Mouse (Mus musculus) forebrain, embryonic 14.5 days (tissue): ENCODE results near the gene Nomo1. TPM values are rescaled to one million over a fixed set of nuclear protein-coding genes. Genes with fewer than 3 reads are reported as not detected.

Experiments used
- ATAC-seq: fragments of 200-750 bp; cut with Nextera tagmentation; 2 replicates; pipeline ENCODE4 v1.8.0; 2017; ENCODE audit warnings: mild to moderate bottlenecking, moderate library complexity
- DNase-seq: peaks from one replicate; pipeline ENCODE4 v3.0.0-alpha.2; 2015; ENCODE audit warnings: low spot score
- H3K27ac ChIP-seq: fragments of 300-500 bp; sonication (generic); 2 replicates; pipeline ENCODE4 v1.5.1; 2014; ENCODE audit warnings: low read depth, mild to moderate bottlenecking, control low read depth, low read length, moderate library complexity
- H3K27me3 ChIP-seq: fragments of 300-500 bp; sonication (generic); replicated peaks from 2 replicates; pipeline ENCODE4 v1.6.1; 2014; ENCODE audit warnings: low read length, control low read depth, mixed read lengths; ENCODE audit not compliant: control insufficient read depth, insufficient read depth
- H3K36me3 ChIP-seq: fragments of 300-500 bp; sonication (generic); 2 replicates; pipeline ENCODE4 v1.6.1; 2014; ENCODE audit warnings: low read length, control low read depth; ENCODE audit not compliant: control insufficient read depth, insufficient read depth
- H3K4me1 ChIP-seq: fragments of 300-500 bp; sonication (generic); 2 replicates; pipeline ENCODE4 v1.6.1; 2014; ENCODE audit warnings: antibody characterized with exemption, low read length, control low read depth; ENCODE audit not compliant: control insufficient read depth, insufficient read depth
- H3K4me2 ChIP-seq: fragments of 300-500 bp; sonication (generic); 2 replicates; pipeline ENCODE4 v1.6.1; 2014; ENCODE audit warnings: mild to moderate bottlenecking, control low read depth, low read length
- H3K4me3 ChIP-seq: fragments of 300-500 bp; sonication (generic); 2 replicates; pipeline ENCODE4 v1.5.1; 2014; ENCODE audit warnings: low read depth, low read length, control low read depth
- H3K9ac ChIP-seq: fragments of 300-500 bp; sonication (generic); 2 replicates; pipeline ENCODE4 v1.6.1; 2014; ENCODE audit warnings: mild to moderate bottlenecking, low read length, control low read depth, moderate library complexity
- H3K9me3 ChIP-seq: fragments of 300-500 bp; sonication (generic); replicated peaks from 2 replicates; pipeline ENCODE4 v1.6.1; 2016; ENCODE audit warnings: low read length, control low read depth, mixed read lengths; ENCODE audit not compliant: control insufficient read depth
- WGBS: fragments of 180-500 bp; shearing (Covaris S2); extraction: QIAGEN DNeasy Blood & Tissue Kit; methylation state at CpG from one replicate; pipeline ENCODE4 v1.1.7; 2014; 5-methylcytosine and 5-hydroxymethylcytosine counted together
- polyA plus RNA-seq: library from polyadenylated mRNA; unstranded; fragments of >200 nt; fragmentation: Nextera tagmentation; extraction: Ambion mirVana; gene quantifications from 2 replicates; pipeline ENCODE4 v1.2.1, GENCODE M21; 2014

Nomo1 gene
- polyA plus RNA-seq, 1 experiment from 2014 or later = 19.6 TPM

DNA sequence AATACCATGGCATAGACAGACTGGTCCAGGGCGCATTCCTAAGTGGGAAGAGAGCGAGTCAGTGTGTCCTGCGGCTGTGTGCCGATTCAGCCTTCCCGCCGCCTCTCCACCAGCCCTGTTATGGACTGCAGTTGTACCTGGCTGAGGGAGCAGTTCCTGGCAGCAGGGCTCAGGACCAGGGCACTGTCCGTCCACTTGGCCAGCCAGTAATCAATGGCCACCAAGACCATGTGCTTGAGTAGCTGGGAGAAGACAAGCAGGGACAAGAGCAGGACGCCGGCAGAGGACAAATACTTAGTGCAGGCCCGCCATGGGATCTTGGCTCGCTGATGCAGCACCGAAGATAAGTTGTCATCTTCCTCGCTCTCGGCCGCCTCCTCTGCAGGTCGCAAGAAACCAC, 83.5 kb downstream of the Nomo1 start:
- DNase-seq (no peak), ATAC-seq (no peak)
- no peaks in the 10 kb centered on the region for H3K27me3 ChIP-seq
- no peak overlapping the region for H3K9ac ChIP-seq
- H3K36me3 ChIP-seq = no peaks in the 10 kb centered on the region
- H3K4me1 ChIP-seq = peaks cover 6% of the 10 kb centered on the region; the same call in 1 of the 2 replicates
- H3K4me2 ChIP-seq = no peak overlapping the region
- no peak overlapping the region for H3K4me3 ChIP-seq
- WGBS = 94% methylated on average over 16 of the region's 16 CpGs
- H3K27ac ChIP-seq = no peak overlapping the region
- no peaks in the 10 kb centered on the region for H3K9me3 ChIP-seq

DNA sequence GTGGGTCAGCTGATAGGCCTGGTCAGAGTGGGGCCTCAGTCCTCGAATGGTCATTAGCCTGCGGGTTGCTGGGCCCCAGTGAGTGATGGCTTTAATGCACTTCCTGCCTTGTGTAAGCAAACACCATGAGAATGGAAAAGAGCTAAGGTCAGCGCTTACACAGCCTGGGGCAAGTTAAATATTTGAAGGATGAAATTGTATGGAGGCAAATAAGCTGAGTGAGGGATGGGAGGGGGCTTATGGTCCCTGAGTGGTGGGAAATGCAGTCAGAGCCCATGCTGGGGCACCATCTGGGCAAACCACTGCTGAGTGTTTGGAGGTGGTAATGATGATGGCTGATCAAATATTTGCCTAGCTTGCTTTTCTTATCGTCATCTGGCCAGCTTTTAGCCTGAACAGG, 89.5 kb downstream of the Nomo1 start:
- Histone ChIP-seq H3K4me3 (no peak overlapping the region), H3K27ac (no peak overlapping the region), H3K9me3 (no peaks in the 10 kb centered on the region), H3K4me2 (no peak overlapping the region), H3K36me3 (no peaks in the 10 kb centered on the region), H3K9ac (no peak overlapping the region), H3K27me3 (no peaks in the 10 kb centered on the region), H3K4me1 (peaks cover 4% of the 10 kb centered on the region; the same call in 1 of the 2 replicates)
- ATAC-seq (no peak), DNase-seq (no peak)
- 69% methylated on average over 4 of the region's 4 CpGs for WGBS

DNA sequence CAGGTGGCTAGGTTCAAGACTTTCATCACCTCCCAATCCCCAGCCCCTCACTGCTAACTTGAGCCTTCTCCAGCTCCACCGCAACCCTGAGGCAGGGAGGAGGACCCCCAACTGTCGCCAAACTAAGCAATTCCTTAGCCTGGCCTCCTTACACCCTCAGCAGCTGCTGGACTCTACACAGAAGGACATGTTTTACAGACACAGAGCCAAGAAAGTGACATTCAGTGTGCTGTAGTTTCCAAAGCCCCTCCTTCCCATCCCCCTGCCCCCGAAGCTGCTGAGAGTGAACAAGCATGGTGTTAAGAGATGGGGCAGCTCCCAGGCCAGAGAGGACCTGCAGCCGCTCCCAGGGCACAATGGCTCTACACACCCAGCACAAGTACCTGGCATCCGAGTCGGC, 91.0 kb downstream of the Nomo1 start:
- ATAC-seq = peak; percentile 60; the same call in 1 of the 2 replicates
- no peaks in the 10 kb centered on the region for H3K9me3 ChIP-seq

DNA sequence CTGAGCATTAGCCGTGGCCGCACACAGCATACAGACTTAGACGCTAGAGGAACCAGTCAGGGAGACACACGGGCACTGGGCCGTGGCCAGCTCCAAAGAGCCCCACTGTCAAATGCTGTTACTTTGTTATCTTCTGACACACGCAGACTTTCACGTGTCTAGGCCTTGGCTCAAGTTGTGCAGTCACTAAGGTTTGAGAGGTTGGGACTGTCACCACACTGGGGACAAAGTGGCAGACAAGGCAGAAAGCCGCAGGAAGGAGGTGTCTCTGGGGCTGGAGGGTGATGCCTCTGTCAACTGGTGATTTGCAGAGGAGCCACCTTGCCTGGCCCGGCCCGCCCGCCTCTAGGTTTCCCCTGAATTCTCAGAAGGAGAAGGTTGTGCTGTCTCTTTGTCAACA, 91.8 kb downstream of the Nomo1 start:
- no peaks in the 10 kb centered on the region for H3K27me3 ChIP-seq
- H3K9me3 ChIP-seq = no peaks in the 10 kb centered on the region
- WGBS = 92% methylated on average over 11 of the region's 11 CpGs
- H3K36me3 ChIP-seq = no peaks in the 10 kb centered on the region
- peaks cover 7% of the 10 kb centered on the region; the same call in 1 of the 2 replicates for H3K4me1 ChIP-seq
- no peak overlapping the region for H3K9ac ChIP-seq
- ATAC-seq = no peak
- no peak for DNase-seq
- no peak overlapping the region for H3K4me3 ChIP-seq
- no peak overlapping the region for H3K27ac ChIP-seq
- no peak overlapping the region for H3K4me2 ChIP-seq

More for the DNA sequence above, 91.0 kb downstream of the Nomo1 start:
- H3K4me1 ChIP-seq = peaks cover 7% of the 10 kb centered on the region; the same call in 1 of the 2 replicates
- 58% methylated on average over 6 of the region's 6 CpGs for WGBS
- no peaks in the 10 kb centered on the region for H3K27me3 ChIP-seq
- H3K9ac ChIP-seq = no peak overlapping the region
- no peaks in the 10 kb centered on the region for H3K36me3 ChIP-seq
- no peak overlapping the region for H3K4me2 ChIP-seq
- peak; percentile 47 for DNase-seq
- no peak overlapping the region for H3K4me3 ChIP-seq
- H3K27ac ChIP-seq = 0 out of 2 replicates have a peak overlapping the region, but pooled peaks have one; percentile 9

DNA sequence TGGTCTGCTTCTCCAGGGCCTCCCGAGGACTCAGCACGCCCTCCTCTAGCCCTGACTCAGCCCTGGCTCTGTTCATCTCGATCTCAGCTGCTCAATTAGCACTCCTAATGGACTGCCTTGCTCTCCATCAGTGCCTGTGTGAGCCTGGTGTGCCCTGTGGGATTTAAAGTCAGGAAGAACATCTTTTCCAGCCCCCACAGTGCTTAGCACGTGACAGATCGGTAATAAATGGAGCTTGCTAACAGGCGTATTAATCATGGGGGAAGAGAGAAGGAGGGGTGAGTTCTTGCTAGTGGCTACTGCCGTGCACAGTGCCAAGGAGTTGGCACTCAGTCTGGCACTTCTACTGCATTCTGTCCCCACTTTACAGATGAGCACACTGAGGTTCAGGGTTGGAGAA, 94.7 kb downstream of the Nomo1 start:
- H3K36me3 ChIP-seq = no peaks in the 10 kb centered on the region
- 52% methylated on average over 7 of the region's 7 CpGs for WGBS
- ATAC-seq = no peak
- H3K4me3 ChIP-seq = no peak overlapping the region
- H3K27me3 ChIP-seq = no peaks in the 10 kb centered on the region
- no peak overlapping the region for H3K4me2 ChIP-seq
- no peak for DNase-seq
- no peak overlapping the region for H3K9ac ChIP-seq
- 0 out of 2 replicates have a peak overlapping the region, but pooled peaks have one; percentile 21 for H3K27ac ChIP-seq
- peaks cover 14% of the 10 kb centered on the region for H3K4me1 ChIP-seq
- no peaks in the 10 kb centered on the region for H3K9me3 ChIP-seq

DNA sequence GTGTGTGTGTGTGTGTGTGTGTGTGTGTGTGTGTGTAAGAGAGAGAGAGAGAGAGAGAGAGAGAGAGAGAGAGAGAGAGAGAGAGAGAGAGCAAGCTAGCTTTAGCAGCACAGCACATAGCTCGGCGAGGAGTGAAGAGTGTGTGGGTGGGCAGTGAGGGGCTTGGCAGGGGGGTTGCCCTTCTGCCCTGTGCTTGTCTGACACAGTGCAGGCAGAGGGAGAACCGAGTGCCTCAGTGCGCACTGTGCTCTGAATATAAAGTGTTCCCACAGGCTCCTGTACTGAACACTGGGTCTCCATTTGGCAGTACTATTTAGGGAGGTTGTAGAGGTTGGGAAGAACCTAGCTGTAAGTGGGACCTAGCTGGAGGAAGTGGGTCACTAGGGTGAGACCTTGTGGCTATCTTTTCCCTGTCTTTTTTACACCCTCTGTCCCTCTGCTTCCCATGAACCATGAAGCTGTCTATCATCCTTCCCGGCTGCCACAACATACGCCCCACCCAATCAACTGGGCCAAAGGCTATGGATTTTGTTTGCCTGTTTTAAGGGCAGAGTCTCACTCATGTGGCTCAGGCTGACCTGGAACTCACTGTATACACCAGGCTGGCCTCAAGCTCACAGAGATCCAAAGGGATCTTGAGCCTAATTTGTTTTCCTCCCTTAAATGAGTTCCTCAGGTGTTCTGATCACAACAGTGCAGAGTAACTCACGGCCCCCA, 96.1 kb downstream of the Nomo1 start:
- peak; percentile 37; the same call in 1 of the 2 replicates for ATAC-seq
- Histone ChIP-seq H3K4me2 (no peak overlapping the region), H3K27ac (no peak overlapping the region), H3K4me3 (no peak overlapping the region), H3K4me1 (peaks cover 13% of the 10 kb centered on the region), H3K27me3 (no peaks in the 10 kb centered on the region), H3K9me3 (no peaks in the 10 kb centered on the region), H3K36me3 (no peaks in the 10 kb centered on the region), H3K9ac (no peak overlapping the region)
- DNase-seq = no peak
- 40% methylated on average over 7 of the region's 7 CpGs for WGBS

DNA sequence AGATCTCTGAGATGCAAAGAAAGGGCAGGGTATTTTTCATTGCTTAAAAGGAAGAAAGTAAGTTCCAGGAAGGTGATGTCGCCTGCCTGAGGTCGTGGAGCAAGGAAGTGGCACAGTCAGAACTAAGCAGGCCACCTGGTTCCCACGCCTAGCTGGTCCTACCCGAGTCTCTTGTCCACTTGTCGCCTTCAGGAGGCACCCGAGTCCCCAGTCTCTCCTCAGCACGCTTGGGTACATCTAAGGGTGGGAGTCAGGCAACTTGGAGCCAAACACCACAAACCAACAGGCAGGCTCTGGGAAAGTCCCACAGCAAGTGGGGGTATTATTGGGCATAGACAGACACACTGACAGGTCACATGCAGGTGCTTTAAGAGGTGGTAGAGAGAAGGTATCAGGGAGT, 97.2 kb downstream of the Nomo1 start:
- Histone ChIP-seq H3K9me3 (no peaks in the 10 kb centered on the region), H3K9ac (no peak overlapping the region), H3K36me3 (no peaks in the 10 kb centered on the region), H3K27me3 (no peaks in the 10 kb centered on the region), H3K4me3 (no peak overlapping the region), H3K4me2 (no peak overlapping the region), H3K4me1 (peaks cover 14% of the 10 kb centered on the region), H3K27ac (no peak overlapping the region)
- 69% methylated on average over 7 of the region's 7 CpGs for WGBS
- DNase-seq (no peak), ATAC-seq (no peak)

DNA sequence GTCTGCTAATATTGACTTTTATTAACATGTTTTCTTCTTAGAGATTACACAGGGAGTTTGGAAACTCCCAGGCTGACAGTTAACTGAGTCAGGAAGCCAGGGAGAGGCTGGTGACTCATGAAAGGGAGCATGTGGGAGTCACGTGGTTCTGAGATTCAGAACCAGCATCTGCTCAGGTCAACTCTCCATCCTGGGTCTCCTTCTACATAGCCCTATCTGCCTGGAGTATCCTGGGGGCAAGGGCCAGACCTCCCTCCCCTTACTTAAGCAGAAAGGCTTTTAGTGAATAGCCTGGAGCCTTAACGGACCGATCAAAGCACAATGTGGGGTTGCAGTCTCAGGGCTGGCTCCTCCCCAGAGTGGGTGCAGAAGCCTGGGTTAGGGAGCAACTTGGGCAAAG, 97.8 kb downstream of the Nomo1 start:
- H3K4me2 ChIP-seq = no peak overlapping the region
- DNase-seq = no peak
- 9% methylated on average over 3 of the region's 3 CpGs for WGBS
- no peaks in the 10 kb centered on the region for H3K9me3 ChIP-seq
- no peak for ATAC-seq
- no peak overlapping the region for H3K4me3 ChIP-seq
- H3K27me3 ChIP-seq = no peaks in the 10 kb centered on the region
- peaks cover 14% of the 10 kb centered on the region for H3K4me1 ChIP-seq
- no peak overlapping the region; the same call in 1 of the 2 replicates for H3K9ac ChIP-seq
- H3K36me3 ChIP-seq = no peaks in the 10 kb centered on the region
- no peak overlapping the region for H3K27ac ChIP-seq

DNA sequence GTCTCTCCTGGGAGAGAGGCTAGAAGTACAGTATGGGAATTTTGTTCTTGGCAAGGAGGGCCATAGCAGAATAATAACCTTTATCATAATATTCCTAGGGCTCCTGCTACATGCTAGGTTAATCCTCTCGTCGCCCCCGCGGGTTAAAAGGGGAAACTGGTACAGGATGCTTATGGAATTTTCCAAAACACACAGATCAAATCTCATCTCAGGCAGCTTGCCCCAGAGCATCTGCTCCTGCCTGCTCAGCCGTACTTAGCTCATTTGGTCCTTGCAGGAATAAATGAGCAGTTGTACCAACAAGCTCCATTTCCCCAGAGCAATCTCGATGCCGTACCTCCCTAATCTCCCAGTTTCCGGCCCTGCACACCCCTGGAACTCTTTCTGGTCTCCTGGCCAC, 98.3 kb downstream of the Nomo1 start:
- no peak overlapping the region for H3K4me3 ChIP-seq
- no peaks in the 10 kb centered on the region for H3K27me3 ChIP-seq
- no peak overlapping the region; the same call in 1 of the 2 replicates for H3K9ac ChIP-seq
- peak overlapping the region; percentile 33; the same call in 1 of the 2 replicates for H3K27ac ChIP-seq
- H3K9me3 ChIP-seq = no peaks in the 10 kb centered on the region
- H3K36me3 ChIP-seq = no peaks in the 10 kb centered on the region
- ATAC-seq (no peak), DNase-seq (no peak)
- no peak overlapping the region for H3K4me2 ChIP-seq
- WGBS = 63% methylated on average over 8 of the region's 8 CpGs
- H3K4me1 ChIP-seq = peaks cover 14% of the 10 kb centered on the region
